Mouse (Mus musculus): Measurements from ENCODE around the gene Atad1.

DNA sequence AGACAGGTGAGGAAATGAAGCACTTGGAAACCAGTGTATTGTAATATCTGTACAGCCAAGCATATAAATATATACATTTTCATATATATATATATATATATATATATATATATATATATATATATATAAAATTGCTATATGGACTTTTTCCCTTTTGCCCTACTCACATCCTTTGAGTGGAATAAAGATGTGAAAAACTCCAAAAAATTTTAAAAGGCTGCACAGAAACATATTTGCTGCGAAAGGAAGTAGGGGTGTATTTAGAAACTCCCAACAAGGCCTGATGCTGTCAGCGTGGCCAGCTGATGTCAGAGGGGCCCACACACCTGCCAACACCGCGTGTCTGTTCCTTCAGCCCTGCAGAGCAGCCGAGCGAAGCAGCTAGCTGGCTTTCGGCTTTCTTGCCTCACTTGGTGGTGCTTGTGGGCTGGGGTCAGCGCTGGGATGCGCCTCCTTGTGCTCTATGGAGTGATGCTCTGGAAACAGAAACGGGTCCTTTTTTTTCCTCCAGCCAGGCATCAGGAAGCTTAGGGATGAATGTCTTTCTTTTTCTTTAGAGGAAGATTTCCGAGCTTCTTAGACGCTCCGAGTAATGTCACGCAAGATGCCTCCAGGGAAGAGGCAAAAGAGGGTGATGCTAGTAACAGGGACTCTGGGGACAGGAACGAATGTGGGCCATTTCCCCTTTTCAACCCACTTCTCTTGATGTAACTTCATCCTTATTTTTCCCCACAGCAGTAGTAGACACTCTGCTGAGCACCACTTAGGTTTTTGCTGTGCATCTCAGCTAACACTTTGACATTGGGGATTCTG, 14.8 kb upstream of the Atad1 start:
- TF ChIP-seq POLR2A (IDR thresholded peaks at IDR 0.05; ENCODE audit: insufficient read depth, low read length) (no peak), CTCF (IDR thresholded peaks at IDR 0.05; ENCODE audit: low read depth, low read length) (no peak)
